Mouse (Mus musculus) small intestine, adult 2 months (tissue): ENCODE results near the gene Olfr313. TPM values are rescaled to one million over a fixed set of nuclear protein-coding genes. Genes with fewer than 3 reads are reported as not detected.
"Not testable (repeated sequence)": the region's sequence is repeated elsewhere in the genome, so short reads cannot be mapped to it uniquely, and the experiment has no call there.

Experiments
- H3K27ac ChIP-seq: fragments of 200-500 bp; 2 replicates; pipeline ENCODE4 v1.5.1; 2012; ENCODE audit warnings: low read depth, low read length, control low read depth, inconsistent platforms; ENCODE audit not compliant: insufficient read depth
- H3K27me3 ChIP-seq: fragments of 200-500 bp; 2 replicates; pipeline ENCODE4 v1.6.1; 2012; ENCODE audit warnings: mild to moderate bottlenecking, moderate library complexity, low read length, inconsistent platforms; ENCODE audit not compliant: control insufficient read depth, insufficient read depth
- H3K36me3 ChIP-seq: fragments of 200-500 bp; 2 replicates; pipeline ENCODE4 v1.6.1; 2012; ENCODE audit warnings: mild to moderate bottlenecking, low read length, control low read depth, inconsistent platforms; ENCODE audit not compliant: control insufficient read depth, insufficient read depth
- H3K4me1 ChIP-seq: fragments of 200-500 bp; 2 replicates; pipeline ENCODE4 v1.6.1; 2012; ENCODE audit warnings: low read length, inconsistent platforms, mixed read lengths; ENCODE audit not compliant: control insufficient read depth, insufficient read depth, insufficient read length
- H3K4me3 ChIP-seq: fragments of 200-500 bp; 2 replicates; pipeline ENCODE4 v1.5.1; 2012; ENCODE audit warnings: low read depth, mild to moderate bottlenecking, control low read depth, inconsistent platforms, low read length, moderate library complexity
- CTCF ChIP-seq: fragments of 200-500 bp; IDR thresholded peaks from 2 replicates; pipeline ENCODE4 v1.5.1; 2012; ENCODE audit warnings: low read depth, mild to moderate bottlenecking, control low read depth, inconsistent platforms, low read length, moderate library complexity, mixed read lengths; ENCODE audit not compliant: insufficient replicate concordance, insufficient read length; ENCODE audit errors: extremely low read depth
- POLR2A ChIP-seq: fragments of 200-500 bp; IDR thresholded peaks from 2 replicates; pipeline ENCODE4 v1.6.1; 2012; ENCODE audit warnings: low read depth, mild to moderate bottlenecking, control low read depth, inconsistent platforms, low read length, moderate library complexity
- WGBS: fragments of 180-500 bp; shearing (Covaris S2); methylation state at CpG from one replicate; pipeline ENCODE4 v1.1.7; 2018; 5-methylcytosine and 5-hydroxymethylcytosine counted together
- polyA plus RNA-seq: library from polyadenylated mRNA; depleted of rRNA; stranded (reverse); fragments of >200 nt; gene quantifications from 2 replicates; pipeline ENCODE4 v1.2.3, GENCODE M21; 2012

Olfr313 gene
- polyA plus RNA-seq, 1 experiment, result not detected

DNA sequence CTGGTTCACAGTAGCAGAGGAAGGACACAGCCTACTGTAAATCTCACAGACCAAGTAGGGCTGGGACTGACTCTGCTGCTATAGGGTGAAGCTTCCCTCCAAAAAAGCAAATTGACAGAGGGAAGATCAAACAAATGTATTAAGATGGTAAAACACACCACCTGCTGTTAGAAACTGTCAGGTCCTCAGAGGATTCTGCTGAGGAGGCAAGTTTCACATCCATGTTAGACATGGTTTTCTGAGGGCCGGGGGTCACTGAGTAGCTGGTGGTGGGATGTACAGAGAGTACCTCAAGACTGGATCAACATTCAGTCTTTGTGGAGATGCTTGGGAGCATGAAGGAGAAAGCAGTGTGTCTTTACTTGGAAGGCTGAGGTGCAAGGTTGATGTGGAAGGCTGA, 876 bp downstream of the Olfr313 start:
- H3K36me3 ChIP-seq, result no peaks in the 10 kb centered on the region
- 82% methylated on average over 1 of the region's 1 CpGs for WGBS

DNA sequence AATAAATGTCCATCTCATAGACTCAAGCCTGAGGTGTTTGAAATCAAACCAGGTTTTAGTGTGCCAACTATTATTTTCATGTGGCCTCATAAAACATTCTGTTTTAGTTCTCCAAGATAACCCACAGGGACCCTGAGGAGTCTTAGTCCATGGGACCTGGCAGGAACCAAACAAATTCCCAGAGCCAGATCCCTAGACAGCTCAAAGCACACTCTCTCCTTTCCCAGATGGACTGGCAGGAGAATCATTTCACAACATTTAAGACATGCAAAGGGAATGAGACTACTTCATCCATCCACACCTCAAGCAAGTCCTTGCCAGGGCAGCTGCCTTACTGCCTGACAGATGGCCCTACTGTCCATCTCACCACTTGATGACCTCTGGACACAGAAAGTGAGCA, 14.1 kb downstream of the Olfr313 start, which contains the start of gene Olfr312:
Gene Olfr312, plus strand, starts transcription at position 301 of the 400 bp plus-strand sequence.
- not testable (repeated sequence) for H3K36me3 ChIP-seq, H3K27me3 ChIP-seq, H3K4me1 ChIP-seq, H3K27ac ChIP-seq, H3K4me3 ChIP-seq

More for the DNA sequence above, 876 bp downstream of the Olfr313 start:
- H3K4me3 ChIP-seq, result no peak overlapping the region
- no peaks in the 10 kb centered on the region; the same call in 1 of the 2 replicates for H3K27me3 ChIP-seq
- TF ChIP-seq POLR2A (no peak), CTCF (no peak)
- H3K4me1 ChIP-seq, result no peaks in the 10 kb centered on the region
- H3K27ac ChIP-seq, result no peak overlapping the region

DNA sequence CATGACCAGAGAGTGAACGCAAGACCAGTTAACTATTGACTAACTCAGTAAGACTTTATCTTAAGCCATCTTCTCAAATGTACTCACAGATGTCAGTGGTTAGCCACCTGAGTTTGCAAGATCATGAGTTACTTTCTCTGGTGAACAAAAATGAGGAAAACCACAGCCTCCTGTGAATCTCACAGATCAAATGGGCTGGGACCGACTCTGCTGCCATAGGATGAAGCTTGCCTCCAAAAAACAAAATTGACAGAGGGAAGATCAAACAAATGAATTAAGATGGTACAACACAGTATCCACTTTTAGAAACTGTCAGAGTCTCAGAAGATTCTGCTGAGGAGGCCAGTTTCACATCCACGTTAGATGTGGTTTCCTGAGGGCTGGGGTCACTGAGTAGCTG, 15.0 kb downstream of the Olfr313 start:
- Histone ChIP-seq H3K36me3 (no peaks in the 10 kb centered on the region), H3K4me3 (no peak overlapping the region), H3K4me1 (no peaks in the 10 kb centered on the region), H3K27me3 (no peaks in the 10 kb centered on the region), H3K27ac (no peak overlapping the region)
- 64% methylated on average over 3 of the region's 3 CpGs for WGBS
- TF ChIP-seq POLR2A (no peak), CTCF (no peak)

DNA sequence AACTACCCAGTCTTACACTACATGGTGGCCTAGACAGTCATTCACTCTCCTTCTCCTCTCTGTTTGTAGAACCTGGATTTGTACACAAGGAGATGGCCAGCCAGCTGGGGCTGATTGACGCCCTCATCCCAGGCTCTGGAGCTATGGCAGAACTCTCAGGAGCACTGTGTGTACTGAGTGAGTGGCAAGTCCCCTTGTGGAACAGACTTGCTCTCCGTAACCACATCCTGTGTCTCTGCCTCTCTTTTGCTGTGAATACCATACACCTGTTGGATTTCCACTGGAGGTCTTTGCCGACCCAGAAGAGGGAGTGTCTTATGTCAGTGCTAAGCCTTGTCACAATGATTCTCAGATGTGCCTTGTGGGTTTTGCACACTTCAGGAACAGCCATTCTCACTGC, 17.7 kb downstream of the Olfr313 start:
- not testable (repeated sequence) for H3K27me3 ChIP-seq, H3K4me3 ChIP-seq, H3K4me1 ChIP-seq, H3K27ac ChIP-seq, H3K36me3 ChIP-seq
- 71% methylated on average over 3 of the region's 3 CpGs for WGBS

DNA sequence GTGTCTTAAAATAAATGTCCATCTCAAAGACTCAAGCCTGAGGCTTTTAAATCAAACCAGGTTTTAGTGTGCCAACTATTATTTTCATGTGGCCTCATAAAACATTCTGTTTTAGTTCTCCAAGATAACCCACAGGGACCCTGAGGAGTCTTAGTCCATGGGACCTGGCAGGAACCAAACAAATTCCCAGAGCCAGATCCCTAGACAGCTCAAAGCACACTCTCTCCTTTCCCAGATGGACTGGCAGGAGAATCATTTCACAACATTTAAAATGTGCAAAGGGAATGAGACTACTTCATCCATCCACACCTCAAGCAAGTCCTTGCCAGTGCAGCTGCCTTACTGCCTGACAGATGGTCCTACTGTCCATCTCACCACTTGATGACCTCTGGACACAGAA, 24.2 kb downstream of the Olfr313 start, which contains the start of gene Olfr311:
Gene Olfr311, plus strand, starts transcription at position 301 of the 400 bp plus-strand sequence.
- H3K36me3 ChIP-seq, H3K27ac ChIP-seq, H3K4me3 ChIP-seq: not testable (repeated sequence)

DNA sequence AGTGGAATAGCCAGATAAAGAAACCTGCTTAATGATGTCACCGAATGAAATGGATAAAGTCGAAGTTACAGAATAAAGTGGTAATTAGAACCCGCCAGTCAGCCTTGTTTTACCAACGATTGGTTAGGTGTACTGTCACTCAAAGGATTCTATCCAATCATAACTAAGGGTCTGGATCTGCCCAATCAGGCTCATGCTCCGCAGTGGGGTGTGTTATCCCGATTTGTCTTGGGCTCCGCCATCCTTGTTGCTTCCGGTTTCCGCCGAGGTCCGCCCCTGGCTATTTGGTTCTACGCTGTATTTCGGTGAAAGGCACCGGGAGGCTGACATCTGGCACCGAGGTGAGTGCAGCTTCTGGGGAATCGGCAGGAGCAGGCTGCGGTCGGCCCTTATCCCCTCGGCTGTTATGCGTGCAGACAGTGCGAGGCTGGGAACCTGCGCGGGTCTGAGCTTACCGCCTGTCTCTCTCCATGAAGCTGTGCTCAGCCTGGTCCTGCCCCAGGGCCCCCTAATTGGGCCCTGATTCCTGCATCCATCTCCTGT, 32.2 kb downstream of the Olfr313 start, which contains the start of gene Gm12258:
Gene Gm12258, plus strand, starts transcription at position 240 of the 543 bp plus-strand sequence.
- WGBS, result under 1% methylated on average over 24 of the region's 24 CpGs
- H3K4me1 ChIP-seq, result 0 out of 2 replicates have a peak, but pooled peaks cover 2% of the 10 kb centered on the region
- H3K36me3 ChIP-seq, result peaks cover 1% of the 10 kb centered on the region
- H3K27me3 ChIP-seq, result no peaks in the 10 kb centered on the region
- H3K27ac ChIP-seq, result 0 out of 2 replicates have a peak within 1 kb of the TSS, but pooled peaks have one; percentile 13
- H3K4me3 ChIP-seq, result peak within 1 kb of the TSS; percentile 80
- TF ChIP-seq POLR2A (0 out of 2 replicates have a peak, but pooled peaks have one; percentile 45), CTCF (no peak)

More for the DNA sequence above, 24.2 kb downstream of the Olfr313 start, which contains the start of gene Olfr311:
- not testable (repeated sequence) for H3K4me1 ChIP-seq, H3K27me3 ChIP-seq

DNA sequence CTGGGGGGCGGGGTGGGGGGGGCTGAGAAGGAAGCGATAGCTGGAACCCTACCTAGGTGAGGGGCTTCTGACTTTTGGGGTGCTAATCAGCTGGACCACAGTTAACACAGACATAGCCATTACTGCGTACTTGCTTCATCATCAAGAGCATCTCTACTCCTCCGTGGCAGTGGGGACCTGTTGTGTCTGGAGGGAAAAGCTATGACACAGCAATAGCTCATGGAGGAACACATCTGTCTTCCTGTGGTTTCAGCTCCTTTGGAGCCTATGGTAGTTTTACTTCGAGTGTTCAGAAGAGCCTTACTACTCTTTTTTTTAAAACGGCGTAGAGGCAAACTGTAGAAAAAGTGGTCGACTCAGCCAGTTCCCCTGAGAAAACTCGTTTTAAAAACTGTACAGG, 32.8 kb downstream of the Olfr313 start:
- Histone ChIP-seq H3K4me1 (0 out of 2 replicates have a peak, but pooled peaks cover 2% of the 10 kb centered on the region), H3K4me3 (peak overlapping the region; percentile 80), H3K27me3 (no peaks in the 10 kb centered on the region), H3K36me3 (peaks cover 1% of the 10 kb centered on the region), H3K27ac (no peak overlapping the region)
- TF ChIP-seq POLR2A, result no peak
- 30% methylated on average over 9 of the region's 9 CpGs for WGBS

DNA sequence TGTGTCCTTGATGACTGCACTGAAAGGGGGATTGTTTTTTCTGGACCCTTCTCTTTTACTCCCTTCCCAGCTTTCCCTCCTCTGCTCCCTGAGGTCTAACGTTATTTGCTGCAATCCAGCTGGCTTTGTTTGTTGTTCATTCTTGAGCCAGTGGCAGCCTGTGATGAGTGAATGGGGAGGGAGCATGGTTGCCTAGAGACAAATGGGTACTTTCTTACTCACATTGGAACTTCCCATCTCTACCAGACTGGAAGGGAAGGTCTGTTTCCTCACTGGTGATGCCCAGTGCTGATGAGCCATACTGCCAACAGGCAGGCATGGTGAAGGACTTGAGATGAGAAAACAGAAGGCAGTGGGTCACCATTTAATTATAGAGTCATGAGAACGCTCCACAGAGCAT, 34.9 kb downstream of the Olfr313 start:
- Histone ChIP-seq H3K27ac (no peak overlapping the region), H3K36me3 (peaks cover 6% of the 10 kb centered on the region), H3K4me1 (0 out of 2 replicates have a peak, but pooled peaks cover 2% of the 10 kb centered on the region), H3K4me3 (no peak overlapping the region), H3K27me3 (no peaks in the 10 kb centered on the region)
- no peak for TF ChIP-seq CTCF
- TF ChIP-seq POLR2A, result no peak
- WGBS, result 63% methylated on average over 2 of the region's 2 CpGs
